Mouse (Mus musculus): Measurements from ENCODE around the gene Unc13d. TPM values are rescaled to one million over a fixed set of nuclear protein-coding genes. Genes with fewer than 3 reads are reported as not detected.
A peak's percentile ranks its signal among the peaks of the same experiment; 100 is the strongest.
"Not testable (repeated sequence)": the region's sequence is repeated elsewhere in the genome, so short reads cannot be mapped to it uniquely, and the experiment has no call there.

Unc13d gene
- polyA plus RNA-seq, 1 experiment from 2014 or later = 3.1 TPM

DNA sequence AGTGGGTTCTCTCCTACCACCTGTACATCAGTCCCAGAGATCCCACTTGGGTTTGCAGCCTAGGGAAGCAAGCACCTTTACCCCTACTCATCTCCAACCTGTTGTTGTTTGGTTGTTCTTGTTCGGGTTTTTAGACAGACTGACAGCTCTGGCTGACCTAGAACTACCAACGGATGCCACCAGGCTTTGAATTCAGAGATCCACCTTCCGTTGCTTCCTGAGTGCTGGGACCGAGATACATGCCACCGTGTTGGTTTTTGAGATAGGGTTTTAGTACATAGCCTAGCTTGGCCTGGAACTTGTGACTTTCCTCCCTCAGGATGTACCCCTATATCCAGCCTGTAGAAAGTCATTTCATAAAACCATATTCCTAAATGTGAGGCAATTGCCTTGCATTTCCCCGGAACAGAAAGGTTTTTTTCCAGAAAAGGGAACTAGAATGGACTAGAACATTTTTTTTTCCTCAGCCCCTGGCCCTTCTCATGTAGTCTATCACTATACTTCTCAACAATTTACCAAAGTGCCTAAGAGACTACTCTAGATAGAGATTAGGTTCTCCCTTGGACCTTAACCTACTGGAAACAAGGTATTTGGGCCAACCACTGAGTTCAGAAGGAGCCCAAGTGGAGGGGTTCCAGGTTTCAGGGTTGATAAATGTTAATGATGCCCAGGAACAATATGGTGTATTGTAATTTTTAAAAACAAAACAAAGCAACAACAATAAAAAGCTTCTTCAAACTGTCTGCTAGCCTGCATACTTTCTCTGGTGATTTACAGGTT is 48.5 kb downstream of the Unc13d start:
- Histone ChIP-seq H3K4me1 (replicated peaks) (peaks cover 28% of the 10 kb centered on the region), H3K36me3 (peaks cover 21% of the 10 kb centered on the region), H3K9me3 (no peaks in the 10 kb centered on the region), H3K27ac (peak overlapping the region; percentile 100), H3K27me3 (ENCODE audit: insufficient read depth, poor library complexity, severe bottlenecking) (no peaks in the 10 kb centered on the region), H3K4me3 (peak overlapping the region; percentile 83)
- DNase-seq (ENCODE audit: low spot score) = no peak
- 83% methylated on average over 6 of the region's 6 CpGs for WGBS

DNA sequence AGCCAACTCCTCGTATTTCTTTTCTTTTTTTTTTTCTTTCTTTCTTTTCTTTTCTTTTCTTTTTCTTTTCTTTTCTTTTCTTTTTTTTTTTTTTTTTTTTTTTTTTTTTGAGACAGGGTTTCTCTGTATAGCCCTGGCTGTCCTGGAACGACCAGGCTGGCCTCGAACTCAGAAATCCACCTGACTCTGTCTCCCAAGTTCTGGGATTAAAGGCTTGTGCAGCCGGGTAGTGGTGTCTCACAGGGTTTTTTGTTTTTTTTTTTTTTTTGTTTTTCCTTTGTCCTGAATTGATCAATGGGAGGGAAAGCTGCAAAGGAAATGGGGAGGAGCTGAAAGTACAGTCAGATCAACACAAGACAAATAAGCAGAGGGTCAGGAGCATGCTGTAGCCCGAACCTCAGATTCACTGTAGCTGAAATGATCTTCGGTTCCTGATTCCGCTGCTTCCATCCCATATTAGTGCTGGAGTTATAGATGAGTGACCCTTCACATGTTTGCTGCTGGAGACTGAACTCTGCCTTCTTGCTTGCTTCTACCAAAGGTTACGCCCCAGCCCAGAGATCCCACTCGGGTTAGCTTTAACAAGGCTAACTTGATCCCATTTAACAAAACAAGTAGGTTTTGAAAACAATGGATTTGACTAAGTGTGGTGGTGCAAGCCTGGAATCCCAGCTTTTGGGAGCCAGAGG is 49.4 kb downstream of the Unc13d start:
- Histone ChIP-seq H3K4me3 (no peak overlapping the region), H3K27ac (no peak overlapping the region), H3K36me3 (peaks cover 16% of the 10 kb centered on the region), H3K4me1 (replicated peaks) (peaks cover 28% of the 10 kb centered on the region), H3K27me3 (ENCODE audit: insufficient read depth, poor library complexity, severe bottlenecking) (no peaks in the 10 kb centered on the region), H3K9me3 (no peaks in the 10 kb centered on the region)
- DNase-seq (ENCODE audit: low spot score) = no peak
- WGBS = 83% methylated on average over 9 of the region's 9 CpGs

DNA sequence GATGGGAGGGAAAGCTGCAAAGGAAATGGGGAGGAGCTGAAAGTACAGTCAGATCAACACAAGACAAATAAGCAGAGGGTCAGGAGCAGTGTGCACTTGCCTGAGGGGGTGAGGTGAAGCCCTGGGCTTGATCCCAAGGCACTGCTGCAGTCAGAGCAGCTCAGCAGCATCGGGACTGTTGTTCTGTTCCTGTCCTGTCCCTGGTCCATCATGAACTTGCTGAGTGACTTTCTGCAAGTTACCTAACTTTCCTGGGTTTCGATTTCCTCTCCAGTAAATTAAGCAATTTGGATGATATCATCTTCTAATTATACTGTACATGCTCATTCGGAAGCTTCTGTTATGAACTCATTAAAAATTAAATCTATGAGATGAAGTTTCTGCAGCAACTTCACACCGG is 50.0 kb downstream of the Unc13d start, which contains the start of gene H3f3b:
TSS of gene H3f3b (minus strand) at position 207 of the 400 bp plus-strand sequence.
- Histone ChIP-seq H3K27ac (no peak within 1 kb of the TSS), H3K4me1 (replicated peaks) (peaks cover 26% of the 10 kb centered on the region), H3K9me3 (no peaks in the 10 kb centered on the region), H3K36me3 (peaks cover 14% of the 10 kb centered on the region), H3K4me3 (no peak within 1 kb of the TSS), H3K27me3 (ENCODE audit: insufficient read depth, poor library complexity, severe bottlenecking) (no peaks in the 10 kb centered on the region)
- WGBS = 85% methylated on average over 4 of the region's 4 CpGs
- no peak for DNase-seq (ENCODE audit: low spot score)

DNA sequence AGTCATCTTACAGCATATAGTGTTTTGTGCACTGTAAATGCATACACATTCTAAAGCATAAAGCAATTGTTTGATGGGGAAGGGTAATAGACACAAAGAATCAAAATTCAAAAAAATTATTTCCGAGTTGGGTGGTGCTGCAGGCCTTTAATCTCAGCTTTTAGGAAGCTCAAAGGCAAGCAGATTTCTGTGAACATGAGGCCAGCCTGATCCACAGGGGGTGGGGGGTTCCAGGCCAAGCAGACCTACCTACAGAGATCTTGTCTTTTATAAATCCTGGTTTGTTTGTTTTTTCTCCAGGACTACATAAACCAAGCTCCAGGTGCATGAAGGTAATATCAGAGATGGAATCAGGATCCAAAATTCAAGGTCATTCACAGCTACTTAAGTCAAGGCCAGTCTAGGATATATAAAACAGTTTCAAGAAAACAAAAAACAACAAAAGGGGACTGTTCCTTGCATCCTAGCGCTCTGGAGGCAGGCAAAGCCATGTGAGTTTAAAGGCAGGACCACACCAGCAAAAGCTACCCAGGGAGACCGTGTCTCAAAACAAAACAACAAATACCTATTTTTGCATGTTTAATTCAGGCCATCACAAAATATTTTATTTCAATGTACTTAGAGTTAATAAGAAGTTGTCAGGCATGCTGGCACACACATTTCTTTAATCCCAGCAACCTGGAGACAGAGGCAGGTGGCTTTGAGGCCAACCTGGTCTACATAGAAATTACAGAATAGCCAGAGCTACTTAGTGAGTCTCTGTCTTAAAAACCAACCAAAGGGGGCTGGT is 52.5 kb downstream of the Unc13d start:
- no peaks in the 10 kb centered on the region for H3K27me3 ChIP-seq (ENCODE audit: insufficient read depth, poor library complexity, severe bottlenecking)
- H3K27ac ChIP-seq = peak overlapping the region; percentile 67
- H3K4me3 ChIP-seq = no peak overlapping the region
- H3K4me1 ChIP-seq (replicated peaks) = peaks cover 14% of the 10 kb centered on the region
- 91% methylated on average over 3 of the region's 3 CpGs for WGBS
- DNase-seq (ENCODE audit: low spot score) = no peak
- peaks cover 25% of the 10 kb centered on the region for H3K36me3 ChIP-seq
- no peaks in the 10 kb centered on the region for H3K9me3 ChIP-seq

DNA sequence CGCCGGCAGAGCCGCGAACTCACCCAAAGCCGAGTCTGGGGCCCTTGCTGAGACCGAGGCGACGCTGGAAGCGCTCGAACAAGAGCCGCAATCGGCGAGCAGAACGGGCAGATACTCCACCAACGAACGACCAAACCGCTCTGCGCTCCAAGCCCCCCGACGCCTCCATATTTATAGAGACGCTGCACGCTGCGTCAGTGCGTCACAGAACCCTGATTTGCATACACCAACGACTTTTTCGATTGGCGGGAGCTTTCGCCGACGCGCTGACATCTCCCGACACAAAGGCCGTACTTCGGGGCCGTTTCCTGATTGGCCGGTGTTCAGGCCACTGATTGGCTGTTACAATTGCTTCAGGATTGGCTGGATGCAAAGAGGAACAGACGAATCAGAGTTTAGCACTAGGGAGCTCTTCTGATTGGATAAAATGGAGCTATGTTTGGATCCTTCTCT is 53.4 kb downstream of the Unc13d start:
- DNase-seq (ENCODE audit: low spot score) = peak; percentile 98
- H3K27me3 ChIP-seq (ENCODE audit: insufficient read depth, poor library complexity, severe bottlenecking) = no peaks in the 10 kb centered on the region
- peak overlapping the region; percentile 98 for H3K27ac ChIP-seq
- no peaks in the 10 kb centered on the region for H3K9me3 ChIP-seq
- under 1% methylated on average over 37 of the region's 37 CpGs for WGBS
- H3K36me3 ChIP-seq = peaks cover 25% of the 10 kb centered on the region
- H3K4me1 ChIP-seq (replicated peaks) = peaks cover 7% of the 10 kb centered on the region
- peak overlapping the region; percentile 81 for H3K4me3 ChIP-seq

DNA sequence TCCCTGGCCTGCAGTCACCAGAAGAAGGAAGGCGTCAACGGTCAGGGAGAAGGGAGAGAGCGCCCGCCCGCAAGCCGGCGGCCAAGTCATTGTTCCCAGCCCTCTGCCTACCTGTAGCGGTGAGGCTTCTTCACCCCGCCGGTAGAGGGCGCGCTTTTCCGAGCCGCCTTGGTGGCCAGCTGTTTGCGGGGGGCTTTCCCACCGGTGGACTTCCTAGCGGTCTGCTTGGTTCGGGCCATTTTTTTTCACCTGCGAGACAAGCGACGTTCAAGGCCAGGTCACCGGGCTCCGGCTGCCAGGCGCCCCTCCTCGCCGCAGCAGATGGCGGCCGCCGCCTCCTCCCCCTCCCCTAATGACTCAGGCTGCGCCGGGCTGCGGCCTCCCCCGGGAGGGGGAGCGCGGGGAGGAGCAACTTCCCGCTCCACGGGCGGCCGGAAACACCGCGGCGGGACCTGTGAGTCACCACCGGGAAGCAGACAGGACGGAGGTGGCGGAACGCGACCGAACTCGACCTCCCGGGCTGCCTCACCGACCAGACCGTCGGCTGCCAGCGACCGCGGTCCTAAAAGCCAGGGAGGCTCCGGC is 53.9 kb downstream of the Unc13d start:
- peaks cover 25% of the 10 kb centered on the region for H3K36me3 ChIP-seq
- DNase-seq (ENCODE audit: low spot score) = peak; percentile 75
- peak overlapping the region; percentile 81 for H3K4me3 ChIP-seq
- H3K27ac ChIP-seq = peak overlapping the region; percentile 98
- under 1% methylated on average over 57 of the region's 57 CpGs for WGBS
- peaks cover 6% of the 10 kb centered on the region; the same call in 1 of the 2 replicates for H3K4me1 ChIP-seq (replicated peaks)
- no peaks in the 10 kb centered on the region for H3K9me3 ChIP-seq
- no peaks in the 10 kb centered on the region for H3K27me3 ChIP-seq (ENCODE audit: insufficient read depth, poor library complexity, severe bottlenecking)

DNA sequence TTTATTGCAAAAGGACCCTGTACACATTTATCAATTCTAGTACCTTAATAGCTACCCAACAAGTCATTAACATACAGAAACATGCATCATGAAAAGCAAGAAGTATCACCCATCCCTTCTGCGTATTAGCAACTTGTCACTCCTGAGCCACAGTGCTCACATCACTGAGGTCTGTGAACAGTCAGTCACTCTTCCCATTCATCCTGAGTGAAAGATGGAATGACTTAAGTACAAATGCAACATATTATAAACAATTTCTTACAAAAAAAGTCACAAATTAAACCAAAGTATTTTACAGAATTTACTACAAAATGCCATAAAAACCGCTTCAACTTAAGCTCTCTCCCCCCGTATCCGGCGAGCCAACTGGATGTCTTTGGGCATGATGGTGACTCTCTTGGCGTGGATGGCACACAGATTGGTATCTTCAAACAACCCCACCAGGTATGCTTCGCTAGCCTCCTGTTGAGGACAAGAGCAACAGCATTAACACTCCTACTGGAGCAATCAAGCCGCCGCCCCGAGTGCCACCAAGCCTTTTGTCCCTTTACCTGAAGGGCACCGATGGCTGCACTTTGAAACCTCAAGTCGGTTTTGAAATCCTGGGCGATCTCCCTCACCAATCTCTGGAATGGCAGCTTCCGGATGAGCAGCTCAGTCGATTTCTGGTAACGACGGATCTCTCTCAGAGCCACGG is 54.5 kb downstream of the Unc13d start:
- H3K27ac ChIP-seq = peak overlapping the region; percentile 98
- H3K4me1 ChIP-seq (replicated peaks); DNase-seq (ENCODE audit: low spot score); H3K27me3 ChIP-seq (ENCODE audit: insufficient read depth, poor library complexity, severe bottlenecking); H3K9me3 ChIP-seq: not testable (repeated sequence)
- H3K4me3 ChIP-seq = peak overlapping the region; percentile 81
- peaks cover 25% of the 10 kb centered on the region for H3K36me3 ChIP-seq
- 11% methylated on average over 18 of the region's 18 CpGs for WGBS

DNA sequence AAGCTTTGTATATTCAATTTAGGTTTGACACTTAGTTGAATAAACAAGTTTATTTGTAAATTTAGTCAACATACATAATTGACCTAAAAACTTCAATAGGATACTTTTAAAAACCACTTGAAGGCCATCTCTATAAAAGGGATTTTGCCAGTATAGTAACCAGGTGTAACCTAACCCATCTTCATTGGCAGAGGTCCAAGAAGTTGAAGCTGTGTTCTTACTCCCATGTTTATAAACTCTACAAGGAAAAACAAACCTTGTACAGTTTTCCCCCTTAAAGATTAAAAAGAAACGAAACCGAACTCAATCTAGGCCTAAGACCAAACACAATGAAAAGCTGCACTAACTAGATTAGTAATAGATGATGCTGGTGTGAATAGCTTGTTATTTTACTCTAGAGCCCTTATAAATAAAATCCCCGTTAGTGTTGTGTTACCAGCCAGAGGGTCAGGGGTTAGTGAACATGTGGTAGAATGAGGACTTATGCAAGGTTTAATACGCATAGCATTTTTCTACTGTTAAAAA is 55.4 kb downstream of the Unc13d start:
- H3K4me1 ChIP-seq (replicated peaks) = peaks cover 6% of the 10 kb centered on the region; the same call in 1 of the 2 replicates
- peak overlapping the region; percentile 81 for H3K4me3 ChIP-seq
- H3K36me3 ChIP-seq = peaks cover 25% of the 10 kb centered on the region
- no peaks in the 10 kb centered on the region for H3K27me3 ChIP-seq (ENCODE audit: insufficient read depth, poor library complexity, severe bottlenecking)
- H3K27ac ChIP-seq = no peak overlapping the region
- DNase-seq (ENCODE audit: low spot score) = no peak
- 83% methylated on average over 4 of the region's 4 CpGs for WGBS
- no peaks in the 10 kb centered on the region for H3K9me3 ChIP-seq

DNA sequence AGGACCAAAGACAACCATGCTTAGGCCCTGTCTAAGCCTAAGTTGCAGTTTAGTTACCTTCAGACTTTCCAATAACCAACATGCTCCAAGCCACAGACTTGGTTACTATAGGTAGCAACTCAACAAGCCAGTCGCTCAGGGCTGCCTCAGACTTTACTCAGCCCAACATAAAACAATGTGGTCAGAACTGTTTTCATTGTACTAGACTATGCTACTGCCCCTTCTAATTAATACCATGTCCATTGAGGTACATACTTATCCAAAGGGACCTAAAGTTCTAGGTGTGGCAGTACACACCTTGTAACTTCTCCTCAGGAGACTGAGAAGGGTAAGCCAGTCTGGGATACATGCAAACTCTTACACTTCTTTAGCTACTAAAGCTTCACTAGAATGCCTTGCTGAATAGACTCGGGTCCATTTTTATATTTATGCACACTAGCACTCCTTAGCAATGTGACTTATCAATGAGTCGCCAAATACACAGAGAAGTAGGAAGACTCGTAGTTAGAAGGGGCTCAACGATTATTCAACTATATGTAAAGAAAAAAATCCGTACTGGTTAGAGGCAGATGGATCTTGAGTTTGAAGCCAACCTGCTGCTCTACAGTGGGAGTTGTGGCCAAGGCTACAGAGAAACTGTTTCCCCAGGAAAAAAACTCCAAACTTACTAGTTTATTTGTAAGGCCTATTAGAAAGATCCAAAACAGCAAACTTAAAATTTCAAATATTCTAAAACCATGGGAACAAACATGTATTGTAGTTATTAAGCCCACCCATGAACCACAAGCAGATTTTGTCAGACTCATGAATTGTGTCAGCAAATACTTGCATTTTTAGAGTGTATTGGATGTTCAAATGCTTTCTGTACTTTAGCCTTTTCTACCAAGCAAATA is 56.2 kb downstream of the Unc13d start:
- Histone ChIP-seq H3K9me3 (no peaks in the 10 kb centered on the region), H3K4me1 (replicated peaks) (peaks cover 6% of the 10 kb centered on the region; the same call in 1 of the 2 replicates), H3K27me3 (ENCODE audit: insufficient read depth, poor library complexity, severe bottlenecking) (no peaks in the 10 kb centered on the region), H3K36me3 (peaks cover 25% of the 10 kb centered on the region), H3K27ac (no peak overlapping the region), H3K4me3 (peak overlapping the region; percentile 81)
- WGBS = 84% methylated on average over 6 of the region's 6 CpGs
- DNase-seq (ENCODE audit: low spot score) = no peak

DNA sequence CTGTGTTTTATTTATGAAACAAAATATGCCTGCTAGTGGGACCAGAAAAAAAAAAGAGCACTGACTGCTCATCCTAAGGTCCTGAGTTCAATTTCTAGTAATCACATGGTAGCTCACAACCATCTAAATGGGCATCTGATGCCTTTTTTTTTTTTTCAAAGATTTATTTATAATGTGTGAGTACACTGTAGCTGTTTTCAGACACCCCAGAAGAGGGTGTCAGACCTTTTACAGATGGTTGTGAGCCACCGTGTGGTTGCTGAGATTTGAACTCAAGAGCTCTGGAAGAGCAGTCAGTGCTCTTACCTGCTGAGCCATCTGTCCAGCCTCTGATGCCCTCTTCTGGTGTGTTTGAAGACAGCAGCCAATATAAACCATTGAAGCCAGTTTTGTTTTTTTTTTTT is 57.2 kb downstream of the Unc13d start:
- DNase-seq (ENCODE audit: low spot score) = no peak
- H3K4me3 ChIP-seq = no peak overlapping the region
- no peak overlapping the region for H3K27ac ChIP-seq
- 57% methylated on average over 1 of the region's 1 CpGs for WGBS
- no peaks in the 10 kb centered on the region for H3K27me3 ChIP-seq (ENCODE audit: insufficient read depth, poor library complexity, severe bottlenecking)
- H3K9me3 ChIP-seq = no peaks in the 10 kb centered on the region
- H3K4me1 ChIP-seq (replicated peaks) = peaks cover 6% of the 10 kb centered on the region; the same call in 1 of the 2 replicates
- peaks cover 25% of the 10 kb centered on the region for H3K36me3 ChIP-seq

DNA sequence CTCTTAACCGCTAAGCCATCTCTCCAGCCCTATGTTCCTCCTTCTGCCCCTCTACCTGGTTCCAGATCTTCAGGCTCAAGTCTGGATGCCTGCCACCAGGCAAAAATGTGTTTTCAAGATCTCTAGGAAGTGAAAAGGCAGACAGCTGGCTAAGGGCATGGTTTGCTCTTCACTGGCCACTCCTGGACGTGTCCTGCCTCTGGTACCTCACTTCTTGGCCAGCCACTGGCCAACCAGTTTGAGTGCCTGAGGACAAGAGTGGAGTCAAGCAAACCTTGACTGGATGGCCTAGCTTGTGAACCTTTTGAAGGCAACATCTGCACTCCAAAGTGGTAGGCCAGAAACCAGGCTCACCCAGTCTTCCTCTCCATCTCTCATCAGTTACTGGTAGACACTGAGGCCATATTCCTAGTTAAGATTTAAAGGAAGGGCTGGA is 57.8 kb downstream of the Unc13d start:
- Histone ChIP-seq H3K9me3 (no peaks in the 10 kb centered on the region), H3K27me3 (ENCODE audit: insufficient read depth, poor library complexity, severe bottlenecking) (no peaks in the 10 kb centered on the region), H3K36me3 (peaks cover 25% of the 10 kb centered on the region), H3K4me1 (replicated peaks) (peaks cover 7% of the 10 kb centered on the region; the same call in 1 of the 2 replicates), H3K27ac (no peak overlapping the region), H3K4me3 (no peak overlapping the region)
- peak; percentile 36 for DNase-seq (ENCODE audit: low spot score)
- WGBS = 79% methylated on average over 2 of the region's 2 CpGs
